Mouse (Mus musculus) embryonic facial prominence, embryonic 14.5 days (tissue): ENCODE results near the gene H3f3b. TPM values are rescaled to one million over a fixed set of nuclear protein-coding genes. Genes with fewer than 3 reads are reported as not detected.

Source experiments
- ATAC-seq: fragments of 200-750 bp; cut with Nextera tagmentation; 2 replicates; pipeline ENCODE4 v1.8.0; 2017; ENCODE audit warnings: low read depth, moderate number of reproducible peaks, moderate TSS enrichment
- DNase-seq: peaks from one replicate; pipeline ENCODE4 v3.0.0-alpha.2; 2015; ENCODE audit warnings: low spot score
- H3K27ac ChIP-seq: fragments of 300-500 bp; sonication (generic); replicated peaks from 2 replicates; pipeline ENCODE4 v1.5.1; 2014; ENCODE audit warnings: low read depth, mild to moderate bottlenecking, low read length, moderate library complexity
- H3K27me3 ChIP-seq: fragments of 300-500 bp; sonication (generic); replicated peaks from 2 replicates; pipeline ENCODE4 v1.6.1; 2014; ENCODE audit warnings: low read length; ENCODE audit not compliant: control insufficient read depth, insufficient read depth
- H3K36me3 ChIP-seq: fragments of 300-500 bp; sonication (generic); 2 replicates; pipeline ENCODE4 v1.6.1; 2014; ENCODE audit warnings: low read length, mixed read lengths; ENCODE audit not compliant: control insufficient read depth, insufficient read depth
- H3K4me1 ChIP-seq: fragments of 300-500 bp; sonication (generic); 2 replicates; pipeline ENCODE4 v1.6.1; 2014; ENCODE audit warnings: antibody characterized with exemption, low read length; ENCODE audit not compliant: control insufficient read depth, insufficient read depth
- H3K4me2 ChIP-seq: fragments of 300-500 bp; sonication (generic); 2 replicates; pipeline ENCODE4 v1.6.1; 2014; ENCODE audit warnings: low read depth, mild to moderate bottlenecking, low read length, moderate library complexity, mixed read lengths
- H3K4me3 ChIP-seq: fragments of 300-500 bp; sonication (generic); 2 replicates; pipeline ENCODE4 v1.5.1; 2014; ENCODE audit warnings: low read depth, mild to moderate bottlenecking, low read length
- H3K9ac ChIP-seq: fragments of 300-500 bp; sonication (generic); 2 replicates; pipeline ENCODE4 v1.6.1; 2014; ENCODE audit warnings: low read depth, mild to moderate bottlenecking, low read length, moderate library complexity, mixed read lengths
- H3K9me3 ChIP-seq: fragments of 300-500 bp; sonication (generic); 2 replicates; pipeline ENCODE4 v1.6.1; 2016; ENCODE audit warnings: low read length; ENCODE audit not compliant: control insufficient read depth
- WGBS: fragments of 180-500 bp; shearing (Covaris S2); extraction: QIAGEN DNeasy Blood & Tissue Kit; methylation state at CpG from one replicate; pipeline ENCODE4 v1.1.7; 2014; 5-methylcytosine and 5-hydroxymethylcytosine counted together
- polyA plus RNA-seq: library from polyadenylated mRNA; unstranded; fragments of >200 nt; fragmentation: Nextera tagmentation; extraction: Ambion mirVana; gene quantifications from 2 replicates; pipeline ENCODE4 v1.2.1, GENCODE M21; 2014

H3f3b gene
- polyA plus RNA-seq, 1 experiment from 2014 or later = 1,358 TPM

DNA sequence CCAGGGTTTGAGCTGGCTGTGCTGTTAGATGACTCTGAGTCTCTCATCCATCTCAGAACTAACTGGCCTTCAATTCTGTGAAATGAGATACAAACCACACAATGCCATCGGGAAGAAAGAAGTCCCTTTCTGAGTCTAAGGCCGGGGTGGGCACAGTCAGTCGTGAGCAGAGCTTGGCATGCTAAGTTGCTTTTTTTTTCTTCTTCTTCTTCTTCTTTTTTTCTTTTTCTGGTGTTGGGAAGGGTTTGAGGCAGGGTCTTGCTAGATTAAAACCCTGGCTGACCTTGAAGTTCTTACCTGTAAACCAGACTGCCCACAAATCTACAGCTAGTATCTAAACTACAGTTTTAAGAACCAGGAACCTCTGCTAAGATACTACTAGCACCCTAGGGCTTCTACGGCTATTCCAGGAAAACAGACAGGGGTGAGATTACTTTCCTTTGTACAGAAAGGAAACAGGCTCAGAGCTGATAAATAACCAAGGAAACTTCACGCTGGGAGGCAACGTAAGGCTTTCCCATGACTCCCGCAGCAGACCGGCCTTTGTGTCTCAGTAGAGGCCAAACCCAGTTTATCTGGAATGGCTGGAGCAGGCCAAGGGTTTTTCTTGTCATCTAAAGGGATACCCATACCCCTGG is 23.5 kb downstream of the H3f3b start:
- WGBS = 36% methylated on average over 8 of the region's 8 CpGs
- H3K36me3 ChIP-seq = peaks cover 30% of the 10 kb centered on the region
- ATAC-seq = no peak; the same call in 1 of the 2 replicates
- peak overlapping the region; percentile 65 for H3K9ac ChIP-seq
- no peak for DNase-seq
- H3K4me2 ChIP-seq = peak overlapping the region; percentile 69
- H3K9me3 ChIP-seq = no peaks in the 10 kb centered on the region
- H3K27me3 ChIP-seq = no peaks in the 10 kb centered on the region
- peaks cover 7% of the 10 kb centered on the region for H3K4me1 ChIP-seq
- peak overlapping the region; percentile 41 for H3K4me3 ChIP-seq
- H3K27ac ChIP-seq = peak overlapping the region; percentile 77

DNA sequence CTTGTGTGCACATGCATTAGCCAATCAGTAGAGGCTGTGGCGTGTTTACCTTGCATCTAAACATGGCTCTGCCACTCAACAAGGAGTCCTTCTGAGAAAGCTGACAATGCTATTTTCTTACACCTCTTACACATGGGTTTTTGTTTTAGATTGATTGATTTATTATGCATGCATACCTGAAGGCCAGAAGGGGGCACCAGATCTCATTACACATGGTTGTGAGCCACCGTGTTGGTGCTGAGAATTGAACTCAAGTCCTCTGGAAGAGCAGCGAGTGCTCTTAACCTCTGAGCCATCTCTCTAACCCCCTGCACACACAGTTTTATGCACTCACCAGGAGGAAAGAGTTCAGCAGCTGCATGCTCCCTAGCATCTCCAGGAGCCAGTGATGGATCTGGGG is 24.9 kb downstream of the H3f3b start:
- no peak for ATAC-seq
- Histone ChIP-seq H3K36me3 (peaks cover 16% of the 10 kb centered on the region), H3K4me3 (no peak overlapping the region), H3K27ac (no peak overlapping the region), H3K27me3 (no peaks in the 10 kb centered on the region), H3K4me1 (peaks cover 7% of the 10 kb centered on the region), H3K4me2 (no peak overlapping the region), H3K9ac (no peak overlapping the region), H3K9me3 (no peaks in the 10 kb centered on the region)
- 86% methylated on average over 3 of the region's 3 CpGs for whole genome bisulfite sequencing
- DNase-seq = no peak

DNA sequence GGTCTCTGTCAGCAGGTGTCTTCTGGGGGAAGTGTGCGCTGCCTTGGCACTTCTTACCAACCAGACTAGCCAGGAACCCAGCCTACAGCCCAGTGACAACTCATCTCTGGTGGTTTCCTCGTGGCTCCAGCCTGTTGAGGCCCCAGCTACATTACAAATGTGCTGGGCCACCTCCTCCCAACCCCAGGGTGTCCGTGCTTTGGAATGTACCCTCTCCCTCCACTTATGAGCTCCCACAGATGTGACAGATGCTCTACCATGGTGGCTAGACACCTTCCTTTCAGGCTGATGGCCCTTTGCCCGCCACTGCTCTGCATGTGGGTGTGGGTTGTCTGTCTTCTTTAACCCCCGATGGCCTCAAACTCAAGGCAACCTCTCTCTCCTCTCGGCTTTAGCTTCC is 26.0 kb downstream of the H3f3b start:
- H3K27ac ChIP-seq = no peak overlapping the region
- H3K27me3 ChIP-seq = no peaks in the 10 kb centered on the region
- no peak overlapping the region for H3K9ac ChIP-seq
- WGBS = 61% methylated on average over 6 of the region's 6 CpGs
- ATAC-seq (no peak), DNase-seq (no peak)
- H3K4me2 ChIP-seq = no peak overlapping the region
- H3K4me1 ChIP-seq = peaks cover 7% of the 10 kb centered on the region
- H3K9me3 ChIP-seq = no peaks in the 10 kb centered on the region
- peaks cover 4% of the 10 kb centered on the region; the same call in 1 of the 2 replicates for H3K36me3 ChIP-seq
- no peak overlapping the region for H3K4me3 ChIP-seq

DNA sequence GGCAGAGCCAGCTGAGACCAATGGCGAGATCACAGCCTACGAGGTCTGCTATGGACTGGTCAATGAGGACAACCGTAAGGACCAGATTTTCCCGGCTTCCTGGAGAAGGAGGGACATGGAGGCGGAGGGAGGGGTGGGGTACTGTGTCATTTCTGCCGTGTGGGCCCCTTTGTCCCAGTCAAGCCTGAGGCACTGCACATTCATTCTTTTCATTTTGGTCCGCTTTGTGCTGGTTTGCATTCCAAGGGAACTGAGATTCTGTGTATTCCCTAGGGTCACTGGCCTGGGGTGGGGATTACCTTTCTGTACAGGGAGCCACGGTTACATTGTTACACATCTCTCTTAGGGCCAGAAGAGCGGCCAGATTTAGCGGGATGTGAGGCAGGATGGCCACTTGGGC is 27.2 kb downstream of the H3f3b start:
- H3K36me3 ChIP-seq = no peaks in the 10 kb centered on the region
- H3K4me1 ChIP-seq = peaks cover 5% of the 10 kb centered on the region
- DNase-seq = peak; percentile 18
- no peak for ATAC-seq
- no peaks in the 10 kb centered on the region for H3K9me3 ChIP-seq
- WGBS = 26% methylated on average over 9 of the region's 10 CpGs
- H3K4me2 ChIP-seq = no peak overlapping the region
- no peaks in the 10 kb centered on the region for H3K27me3 ChIP-seq
- no peak overlapping the region for H3K4me3 ChIP-seq
- no peak overlapping the region for H3K9ac ChIP-seq
- H3K27ac ChIP-seq = no peak overlapping the region

DNA sequence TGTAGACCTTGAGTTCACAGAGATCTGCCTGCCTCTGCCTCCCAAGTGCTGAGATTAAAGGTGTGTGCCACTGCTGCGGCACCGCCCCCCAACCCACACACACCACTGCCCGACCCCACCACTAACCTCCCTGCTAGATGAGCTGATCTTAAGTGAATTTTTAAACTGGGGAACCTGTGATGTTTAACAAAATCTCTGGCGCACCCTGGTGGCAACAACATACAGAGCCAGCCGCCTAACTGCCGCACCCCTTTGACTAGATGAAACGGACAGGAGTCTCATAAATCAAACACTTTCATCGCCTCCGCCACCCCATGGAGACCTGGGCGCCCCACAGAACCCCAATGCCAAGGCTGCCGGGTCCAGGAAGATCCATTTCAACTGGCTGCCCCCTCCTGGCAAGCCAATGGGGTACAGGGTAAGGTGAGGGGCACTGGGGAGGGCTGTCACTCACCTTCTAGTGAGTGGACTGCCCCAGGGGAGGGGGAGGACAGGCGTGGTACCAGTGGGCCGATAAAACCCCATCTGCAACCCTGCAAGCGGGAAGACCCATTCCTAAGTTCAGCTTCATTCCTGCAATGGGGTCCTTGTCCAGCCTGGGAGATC is 28.1 kb downstream of the H3f3b start:
- Histone ChIP-seq H3K27me3 (no peaks in the 10 kb centered on the region), H3K9ac (no peak overlapping the region), H3K4me3 (no peak overlapping the region), H3K36me3 (no peaks in the 10 kb centered on the region), H3K9me3 (no peaks in the 10 kb centered on the region), H3K4me1 (no peaks in the 10 kb centered on the region), H3K27ac (no peak overlapping the region), H3K4me2 (0 out of 2 replicates have a peak overlapping the region, but pooled peaks have one; percentile 18)
- DNase-seq (peak; percentile 82), ATAC-seq (no peak)
- WGBS = 17% methylated on average over 13 of the region's 14 CpGs

DNA sequence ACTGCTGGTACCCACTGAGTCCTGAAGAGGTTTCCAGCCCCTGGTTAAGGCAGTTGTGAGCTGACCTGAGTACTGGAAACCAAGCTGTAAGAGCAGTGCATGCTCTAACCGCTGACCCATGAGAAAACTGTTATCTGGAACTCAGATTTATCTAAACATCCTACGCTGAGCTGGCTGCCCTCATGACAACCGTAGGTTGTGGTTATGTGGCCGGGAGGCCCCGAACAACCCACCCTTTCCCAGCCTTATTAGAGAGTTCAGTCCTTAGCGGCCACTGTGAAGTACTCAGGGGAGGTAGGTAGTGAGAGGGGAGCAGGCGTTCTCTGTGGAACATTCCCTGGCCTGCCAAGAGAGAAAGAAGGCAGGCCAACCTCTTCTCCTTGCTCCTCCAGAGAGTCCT is 28.7 kb downstream of the H3f3b start:
- Histone ChIP-seq H3K27ac (no peak overlapping the region), H3K4me1 (no peaks in the 10 kb centered on the region), H3K4me3 (no peak overlapping the region), H3K27me3 (no peaks in the 10 kb centered on the region), H3K36me3 (no peaks in the 10 kb centered on the region), H3K9me3 (no peaks in the 10 kb centered on the region), H3K4me2 (no peak overlapping the region), H3K9ac (no peak overlapping the region)
- WGBS = 69% methylated on average over 7 of the region's 7 CpGs
- ATAC-seq (no peak), DNase-seq (no peak)

DNA sequence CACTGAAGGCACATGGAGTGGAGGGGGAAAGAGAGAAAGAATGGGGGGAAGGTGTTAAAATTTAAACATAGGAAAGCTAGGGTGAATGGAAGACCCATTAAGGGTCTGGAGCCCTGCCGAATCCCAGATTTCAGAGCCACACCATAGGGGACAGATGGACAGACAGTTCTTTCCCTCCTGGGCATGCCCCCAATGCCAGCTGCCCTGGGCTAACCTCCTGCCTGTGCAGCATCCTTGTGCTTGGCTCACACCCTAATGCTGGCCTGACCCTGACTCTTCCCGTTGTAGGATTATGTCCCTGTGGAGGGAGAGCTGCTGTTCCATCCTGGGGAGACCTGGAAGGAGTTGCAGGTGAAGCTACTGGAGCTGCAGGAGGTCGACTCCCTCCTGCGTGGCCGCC is 30.1 kb downstream of the H3f3b start:
- Histone ChIP-seq H3K9me3 (no peaks in the 10 kb centered on the region), H3K4me3 (no peak overlapping the region), H3K27ac (no peak overlapping the region), H3K36me3 (no peaks in the 10 kb centered on the region), H3K27me3 (no peaks in the 10 kb centered on the region), H3K9ac (no peak overlapping the region), H3K4me1 (no peaks in the 10 kb centered on the region), H3K4me2 (no peak overlapping the region)
- ATAC-seq (no peak), DNase-seq (no peak)
- WGBS = 73% methylated on average over 5 of the region's 5 CpGs

DNA sequence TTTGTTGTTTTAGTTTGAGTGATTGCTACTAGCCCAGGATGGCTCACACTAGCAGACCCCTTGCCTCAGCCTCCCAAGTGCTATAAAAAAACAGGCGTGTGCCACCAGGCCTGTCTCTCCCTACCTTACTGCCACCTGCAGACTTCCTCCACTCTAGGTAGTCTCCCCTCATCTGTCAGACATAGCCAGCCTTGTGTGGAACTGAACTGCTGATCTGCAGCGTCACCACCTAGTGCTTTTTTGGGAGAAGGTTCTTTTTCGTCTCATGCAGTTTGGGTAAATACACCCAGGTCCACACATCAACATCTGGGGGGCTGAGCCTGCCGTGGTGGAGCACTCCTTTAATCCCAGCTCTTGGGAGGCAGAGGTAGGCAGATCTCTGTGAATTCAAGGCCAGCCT is 30.7 kb downstream of the H3f3b start:
- Histone ChIP-seq H3K4me2 (no peak overlapping the region), H3K4me1 (no peaks in the 10 kb centered on the region), H3K27ac (no peak overlapping the region), H3K27me3 (no peaks in the 10 kb centered on the region), H3K9ac (no peak overlapping the region), H3K9me3 (no peaks in the 10 kb centered on the region), H3K4me3 (no peak overlapping the region), H3K36me3 (no peaks in the 10 kb centered on the region)
- DNase-seq (no peak), ATAC-seq (no peak)
- 76% methylated on average over 4 of the region's 4 CpGs for WGBS

DNA sequence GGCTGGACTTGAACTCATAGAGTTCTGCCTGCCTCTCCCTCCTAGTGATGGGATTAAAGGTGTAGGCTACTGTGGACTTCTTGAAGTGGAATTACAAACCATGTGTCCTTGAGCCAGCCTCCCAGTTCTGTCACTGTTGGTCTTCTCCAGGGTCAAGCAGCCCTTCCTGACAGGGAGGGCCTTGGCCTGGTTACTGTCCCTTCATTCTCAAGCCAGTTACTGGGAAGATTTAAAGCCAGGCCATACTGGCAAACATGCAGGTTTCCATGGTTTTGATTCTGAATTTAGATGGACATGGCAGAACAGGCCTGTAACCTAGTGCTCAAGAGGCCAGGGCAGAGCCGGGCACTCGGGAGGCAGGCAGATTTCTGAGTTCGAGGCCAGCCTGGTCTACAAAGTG is 32.5 kb downstream of the H3f3b start:
- DNase-seq (no peak), ATAC-seq (no peak)
- no peak overlapping the region for H3K4me3 ChIP-seq
- H3K27me3 ChIP-seq = no peaks in the 10 kb centered on the region
- no peak overlapping the region for H3K4me2 ChIP-seq
- H3K36me3 ChIP-seq = no peaks in the 10 kb centered on the region
- H3K4me1 ChIP-seq = no peaks in the 10 kb centered on the region
- no peak overlapping the region for H3K9ac ChIP-seq
- WGBS = 85% methylated on average over 3 of the region's 3 CpGs
- H3K27ac ChIP-seq = no peak overlapping the region
- H3K9me3 ChIP-seq = no peaks in the 10 kb centered on the region
